Mouse (Mus musculus): ENCODE measurements around the gene Mib2. TPM values are rescaled to one million over a fixed set of nuclear protein-coding genes. Genes with fewer than 3 reads are reported as not detected.
"Not testable (repeated sequence)": the region's sequence is repeated elsewhere in the genome, so short reads cannot be mapped to it uniquely, and the experiment has no call there.

The Mib2 gene
- total RNA-seq (2015) (3.1 and 3.6 TPM in 2 replicates), total RNA-seq (2017) (19.7 and 24.5 TPM in 2 replicates)

DNA sequence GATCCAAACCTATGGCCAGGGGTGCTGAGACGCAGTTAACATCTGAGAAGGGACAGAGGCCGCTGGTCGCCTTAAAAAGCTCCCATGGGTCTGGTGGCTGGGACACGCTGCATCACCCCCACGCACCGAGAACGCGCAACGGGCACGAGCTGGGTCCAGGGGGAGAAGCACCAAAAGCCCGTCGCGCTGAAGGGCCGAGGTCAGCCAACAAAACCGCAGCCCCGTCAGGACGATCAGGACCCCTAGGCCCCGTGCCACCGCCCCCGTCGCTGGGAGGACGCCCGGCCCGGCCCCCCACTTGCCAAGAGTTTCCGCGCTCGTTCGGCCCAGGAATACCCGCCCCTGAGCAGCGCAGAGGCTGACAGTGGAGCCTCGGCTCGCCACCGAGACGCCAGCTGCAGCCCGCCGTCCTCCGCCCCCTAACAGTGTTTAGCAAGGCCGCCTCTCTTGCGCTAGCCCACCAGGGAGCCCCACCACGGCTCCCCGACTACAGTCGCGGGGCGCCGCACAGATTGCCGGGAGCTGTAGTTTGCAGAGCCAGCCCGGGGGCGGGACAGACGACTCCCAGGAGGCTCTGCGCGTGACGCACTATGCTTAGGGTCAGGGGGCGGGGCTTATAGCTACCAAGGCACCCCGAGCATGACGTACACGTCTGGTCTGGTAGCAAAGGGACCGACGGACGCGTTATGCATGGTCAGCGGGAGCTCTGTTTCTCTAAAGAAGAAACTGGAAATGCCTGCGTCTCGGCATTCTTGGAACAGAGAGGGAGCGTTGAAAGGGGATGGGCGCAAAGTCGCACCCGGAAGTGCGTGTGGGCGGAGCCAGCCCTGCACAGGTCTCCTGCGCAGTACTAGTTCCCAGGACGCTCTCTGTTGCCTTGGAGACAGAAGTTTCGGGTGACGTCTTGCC is at the start of gene Mib2:
Gene Mib2 (minus strand): TSS at position 510 of the 909 bp plus-strand sequence.
- ATAC-seq (replicated peaks; ENCODE audit: poor library complexity): peak; percentile 95

DNA sequence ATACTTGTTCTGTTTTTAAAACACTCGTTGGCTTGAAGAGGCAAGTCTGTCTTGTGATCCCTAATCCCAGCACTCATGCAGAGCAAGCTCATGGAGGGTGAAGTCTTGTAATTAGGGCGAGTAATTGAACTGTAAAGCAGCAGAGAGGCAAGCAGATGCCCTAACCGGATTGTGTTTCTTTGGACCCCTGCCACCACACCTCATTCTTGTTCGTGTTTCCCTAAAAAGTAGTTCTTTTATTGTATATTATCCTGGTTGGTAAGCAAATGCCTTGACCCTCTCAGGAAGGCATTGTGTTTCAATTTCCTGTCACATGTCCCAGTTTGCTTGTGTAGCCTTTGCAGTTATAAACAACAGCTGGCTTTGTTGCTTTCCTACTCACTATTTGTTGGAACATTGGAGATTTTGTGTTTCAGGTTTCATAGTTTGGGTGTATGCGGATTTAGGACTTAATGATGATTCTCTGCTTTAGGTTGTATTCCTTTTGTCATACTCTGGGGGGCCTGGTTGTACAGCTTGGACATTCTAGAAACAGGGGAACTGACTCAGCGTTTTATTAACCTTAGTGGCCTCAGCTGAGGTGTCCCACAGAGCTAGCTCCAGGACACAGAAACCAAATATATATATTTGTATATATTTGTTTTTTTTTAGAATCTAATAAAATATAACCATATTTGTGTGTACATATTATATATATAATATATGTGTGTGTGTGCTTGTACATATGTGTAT is 41.7 kb upstream of the Mib2 start:
- ATAC-seq (replicated peaks; ENCODE audit: poor library complexity): peak; percentile 37; the same call in 1 of the 2 replicates

DNA sequence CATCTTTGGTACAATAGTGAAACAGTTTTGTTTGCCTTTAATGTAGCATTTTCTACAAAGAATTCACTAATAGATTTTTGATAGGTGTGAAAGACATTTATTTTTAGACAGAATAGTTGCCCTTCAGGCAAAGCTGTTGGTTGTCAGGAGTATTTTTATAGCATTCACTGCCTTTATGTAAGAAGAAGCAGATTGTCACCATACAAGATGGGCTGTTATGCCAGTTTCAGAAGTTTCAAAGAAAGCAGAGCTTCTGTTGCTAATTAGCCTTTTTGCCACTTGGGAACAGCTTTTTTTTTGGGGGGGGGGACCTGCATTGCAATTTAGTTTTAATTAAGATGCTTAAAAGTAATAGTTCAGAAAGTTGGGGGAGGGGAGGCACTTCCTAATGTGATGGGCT is 40.0 kb upstream of the Mib2 start:
- no peak for ATAC-seq (replicated peaks; ENCODE audit: poor library complexity)

DNA sequence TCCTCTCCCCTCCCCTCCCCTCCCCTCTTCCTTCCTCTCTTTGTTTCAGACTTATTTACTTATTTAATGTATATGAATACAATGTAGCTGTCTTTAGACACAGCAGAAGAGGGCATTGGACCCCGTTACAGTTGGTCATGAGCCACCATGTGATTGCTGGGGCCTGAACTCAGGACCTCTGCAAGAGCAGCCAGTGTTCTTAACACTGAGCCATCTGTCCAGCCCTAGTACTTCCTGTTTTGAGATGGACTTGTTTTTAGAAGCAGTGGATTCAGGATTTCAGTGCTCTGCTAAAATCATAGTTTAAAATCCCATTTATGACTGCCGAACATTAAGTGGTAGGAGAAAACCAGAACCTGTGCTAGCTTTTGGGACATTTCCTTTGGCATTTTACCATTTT is 39.6 kb upstream of the Mib2 start:
- no peak for ATAC-seq (replicated peaks; ENCODE audit: poor library complexity)

DNA sequence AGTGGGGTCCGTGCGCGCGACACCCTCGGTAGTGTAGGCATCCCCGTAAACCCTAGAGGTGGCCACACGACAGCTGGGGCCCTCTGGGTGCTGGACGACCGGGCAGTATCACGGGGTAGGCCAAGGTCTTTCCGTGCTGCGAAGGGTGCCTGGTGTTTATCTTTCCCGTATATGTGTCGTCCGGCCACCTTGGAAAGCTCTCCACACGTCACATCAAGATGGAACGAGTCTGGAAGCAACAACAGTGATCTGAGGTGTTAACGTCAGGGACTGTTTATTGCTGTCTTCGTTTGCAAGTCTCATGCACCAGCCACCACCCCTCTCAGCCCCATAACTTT is 36.6 kb upstream of the Mib2 start:
- peak; percentile 38 for ATAC-seq (replicated peaks; ENCODE audit: poor library complexity)

DNA sequence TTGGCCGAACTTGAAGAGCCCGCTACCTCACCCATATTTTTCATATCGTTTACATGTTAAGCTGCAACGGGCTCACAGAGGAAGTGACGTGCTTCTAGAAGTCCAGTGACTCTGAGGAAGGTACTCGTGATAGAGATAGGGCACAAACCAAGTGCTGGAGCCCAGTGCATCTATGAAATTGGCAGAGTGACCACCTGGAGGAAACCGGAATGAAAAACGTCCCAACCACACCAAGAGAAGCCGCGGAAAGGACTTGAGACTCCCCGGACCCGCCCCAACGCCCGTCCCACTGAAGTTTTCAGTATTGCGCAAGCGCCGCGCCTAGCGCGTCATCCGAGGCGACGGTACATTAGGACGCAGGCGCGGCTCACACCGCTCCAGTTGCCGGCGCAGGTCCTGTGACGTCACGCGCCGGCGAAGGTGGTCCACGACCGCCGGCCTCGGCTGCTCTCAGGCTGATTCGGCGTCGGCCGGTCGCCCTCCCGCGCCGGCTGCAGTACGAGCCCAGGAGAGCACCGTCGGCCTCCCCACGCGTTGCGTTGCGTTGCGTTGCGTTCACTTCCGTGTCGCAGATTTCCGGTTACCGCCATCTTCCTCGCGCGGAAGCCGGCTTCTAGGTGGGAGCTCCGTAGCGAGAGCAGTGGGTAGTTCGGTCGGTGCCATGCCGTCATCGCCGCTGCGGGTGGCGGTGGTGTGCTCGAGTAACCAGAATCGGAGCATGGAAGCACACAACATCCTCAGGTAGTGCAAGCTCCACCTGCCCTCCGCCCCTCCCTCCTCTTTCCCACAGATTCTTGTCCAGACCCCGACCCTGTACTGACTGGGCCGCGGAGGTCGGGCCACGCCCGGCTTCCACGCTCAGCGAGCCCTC is 36.0 kb upstream of the Mib2 start, which contains the start of gene Ssu72:
Gene Ssu72 (plus strand): TSS at position 80 of the 871 bp plus-strand sequence.
- peak; percentile 79 for ATAC-seq (replicated peaks; ENCODE audit: poor library complexity)

DNA sequence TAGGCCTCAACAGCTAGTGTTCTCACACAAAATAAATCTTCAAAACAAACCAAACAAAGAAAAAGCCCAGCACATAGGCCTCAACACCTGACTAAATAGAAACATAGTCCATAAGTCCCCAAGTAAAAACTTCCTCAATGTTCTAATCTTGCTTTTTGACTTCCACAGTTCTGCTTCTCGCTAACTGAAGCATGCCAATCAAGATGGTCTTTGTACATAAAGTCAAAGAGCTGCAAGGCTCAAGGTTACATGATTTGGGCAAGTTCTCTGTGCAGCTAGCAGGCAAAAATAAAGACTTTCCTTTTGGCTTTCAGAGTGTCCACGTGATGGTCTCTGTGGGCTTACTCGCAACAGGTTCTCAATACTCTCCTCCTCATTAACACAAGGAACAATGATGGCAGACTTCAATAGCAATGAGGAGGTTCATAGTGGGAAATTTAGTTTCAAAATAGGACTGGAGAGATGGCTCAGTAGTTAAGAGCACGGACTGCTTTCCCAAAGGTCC is 34.5 kb upstream of the Mib2 start:
- ATAC-seq (replicated peaks; ENCODE audit: poor library complexity): no peak

DNA sequence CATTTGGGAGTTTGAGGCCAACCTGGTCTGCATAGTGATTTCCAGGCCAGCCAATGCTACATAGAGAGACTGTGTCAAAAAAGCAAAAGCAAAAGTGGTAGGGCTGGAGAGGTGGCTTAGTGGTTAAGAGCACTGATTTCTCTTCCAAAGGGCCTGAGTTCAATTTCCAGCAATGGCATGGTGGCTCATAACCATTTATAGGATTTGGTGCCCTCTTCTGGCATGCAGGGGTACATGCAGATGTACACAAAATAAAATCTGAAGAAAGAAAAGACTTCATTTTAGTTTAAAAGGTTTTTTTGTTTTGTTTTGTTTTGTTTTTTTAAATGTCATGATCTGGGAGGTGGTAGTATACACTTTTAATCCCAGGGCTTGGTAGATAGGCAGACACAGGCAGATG is 31.4 kb upstream of the Mib2 start:
- ATAC-seq (replicated peaks; ENCODE audit: poor library complexity): peak; percentile 33; the same call in 1 of the 2 replicates

DNA sequence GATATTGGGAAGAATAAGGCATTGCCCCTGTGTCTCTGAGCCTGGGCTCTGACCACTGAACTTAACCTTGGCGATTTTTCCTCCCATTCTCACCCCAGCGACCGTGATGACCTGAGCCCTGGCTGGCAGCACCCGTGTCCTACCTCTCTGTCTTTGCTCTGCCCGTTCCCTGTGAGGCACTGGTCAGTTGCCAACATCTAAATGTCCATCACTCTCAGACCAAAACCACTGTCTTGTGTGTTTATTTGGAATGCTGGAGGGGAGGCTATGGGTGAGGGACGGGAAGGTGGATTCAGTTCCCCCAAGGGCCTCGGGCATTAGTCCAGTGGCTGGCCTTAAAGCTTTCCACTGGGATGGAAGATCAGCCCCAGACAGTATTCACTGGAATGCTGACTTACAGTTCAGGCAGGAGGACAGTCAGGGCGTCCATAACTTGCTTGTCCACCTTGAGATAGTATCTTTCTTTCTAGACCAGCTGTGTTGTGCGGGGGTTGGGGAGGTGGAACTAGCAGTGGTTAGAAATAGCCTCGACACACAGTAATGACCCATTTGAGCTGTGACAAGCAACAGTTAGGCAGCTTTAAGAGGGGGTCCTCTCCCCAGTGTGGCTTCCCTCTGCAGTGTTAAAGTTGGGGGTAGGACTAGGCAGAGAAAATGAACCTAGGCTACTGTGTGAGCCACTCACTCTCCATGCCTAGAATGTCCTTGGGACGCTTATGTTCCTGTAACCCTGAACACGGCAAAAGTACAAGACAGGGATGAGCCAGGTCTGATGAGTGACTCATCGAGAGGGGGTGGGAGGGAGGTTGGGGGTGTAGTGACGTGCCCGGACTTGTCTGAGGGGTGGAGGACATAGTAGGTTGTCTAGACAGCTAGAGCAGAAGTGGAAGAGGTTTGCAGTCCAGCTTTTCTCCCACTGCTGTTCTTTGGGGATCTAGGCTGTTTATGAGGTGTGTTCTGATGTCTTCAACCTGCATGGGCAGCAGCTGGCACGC is 27.6 kb upstream of the Mib2 start:
- ATAC-seq (replicated peaks; ENCODE audit: poor library complexity): no peak

DNA sequence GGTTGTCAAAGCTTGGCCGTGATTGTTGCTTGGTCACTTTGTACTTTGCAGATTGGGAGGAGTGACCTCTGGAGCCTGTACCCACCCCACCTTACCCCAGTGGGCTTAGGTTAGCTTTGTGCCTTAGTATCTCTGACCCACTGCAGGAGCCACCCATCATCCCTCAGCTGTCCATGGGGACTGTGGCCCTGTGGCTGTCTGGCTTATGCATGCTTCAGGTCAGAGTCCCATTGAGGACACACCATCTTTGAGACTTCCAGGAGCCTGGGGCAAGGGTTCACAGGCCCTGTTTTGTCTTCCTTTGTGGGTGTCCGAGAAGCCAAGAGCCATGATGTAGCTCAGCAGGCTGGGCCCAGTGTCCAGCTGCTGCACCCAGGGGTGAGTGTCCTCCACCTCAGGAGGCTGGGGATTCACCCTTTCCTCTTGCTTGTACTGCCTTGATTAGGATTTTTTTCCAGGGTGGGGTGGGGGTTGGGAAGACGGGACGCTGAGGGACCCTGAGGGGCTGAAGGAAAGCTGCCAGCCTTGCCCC is 26.6 kb upstream of the Mib2 start:
- no peak for ATAC-seq (replicated peaks; ENCODE audit: poor library complexity)

DNA sequence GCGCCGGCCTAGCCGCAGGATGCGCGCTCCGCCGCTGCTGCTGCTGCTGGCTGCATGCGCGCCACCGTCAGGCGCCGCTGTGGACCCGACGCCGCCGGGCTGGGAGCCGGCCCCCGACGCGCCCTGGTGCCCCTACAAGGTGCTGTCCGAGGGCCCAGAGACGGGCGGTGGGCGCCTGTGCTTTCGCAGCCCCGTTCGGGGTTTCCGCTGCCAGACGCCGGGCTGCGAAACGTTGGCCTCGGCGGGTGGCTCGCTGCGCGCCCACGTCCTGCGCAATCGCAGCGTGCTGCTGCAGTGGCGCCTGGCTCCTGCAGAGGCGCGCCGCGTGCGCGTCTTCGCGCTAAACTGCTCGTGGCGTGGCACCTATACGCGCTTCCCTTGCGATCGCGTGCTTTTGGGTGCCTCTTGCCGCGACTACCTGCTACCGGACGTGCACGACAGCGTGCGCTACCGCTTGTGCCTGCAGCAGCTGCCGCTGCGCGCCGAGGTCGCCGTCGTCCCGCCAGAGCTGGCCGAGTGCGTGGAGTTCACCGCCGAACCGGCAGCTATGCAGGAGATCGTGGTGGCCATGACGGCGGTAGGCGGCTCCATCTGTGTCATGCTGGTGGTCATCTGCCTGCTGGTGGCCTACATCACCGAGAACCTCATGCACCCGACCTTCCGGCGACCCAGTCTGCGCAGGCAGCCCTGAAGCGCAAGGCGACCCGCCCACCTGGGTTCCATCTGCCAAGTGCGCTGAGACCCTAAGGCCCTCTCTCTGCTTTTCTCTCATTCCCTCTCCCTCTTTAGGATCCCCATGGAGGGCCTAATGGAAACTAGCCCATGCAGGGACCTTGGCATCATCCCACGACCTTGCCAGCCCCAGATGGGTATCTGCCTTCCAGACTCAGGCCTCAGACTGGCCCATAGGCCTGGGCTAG is 25.7 kb upstream of the Mib2 start:
- peak; percentile 76 for ATAC-seq (replicated peaks; ENCODE audit: poor library complexity)

DNA sequence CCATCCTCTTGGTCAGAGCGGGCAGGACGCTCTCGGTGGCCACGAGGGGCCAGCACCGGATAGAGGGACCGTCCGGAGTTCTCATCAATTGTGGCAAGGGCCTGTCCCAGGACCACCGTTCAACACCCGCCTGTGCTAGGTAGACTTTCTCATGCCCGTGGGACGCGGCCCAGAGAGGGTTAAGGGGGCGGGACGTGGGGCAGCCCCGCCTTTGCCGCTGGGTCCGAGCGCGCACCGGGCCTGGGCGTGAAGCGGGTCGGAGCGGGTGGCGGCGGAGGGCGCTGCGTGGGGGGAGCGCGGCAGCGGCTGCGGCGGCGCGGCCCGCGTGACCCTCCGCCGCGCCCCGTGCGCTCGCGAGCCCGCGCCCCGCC is 25.1 kb upstream of the Mib2 start, which contains the start of gene Fndc10:
Gene Fndc10 (plus strand): TSS at position 232 of the 371 bp plus-strand sequence.
- peak; percentile 44; the same call in 1 of the 2 replicates for ATAC-seq (replicated peaks; ENCODE audit: poor library complexity)

DNA sequence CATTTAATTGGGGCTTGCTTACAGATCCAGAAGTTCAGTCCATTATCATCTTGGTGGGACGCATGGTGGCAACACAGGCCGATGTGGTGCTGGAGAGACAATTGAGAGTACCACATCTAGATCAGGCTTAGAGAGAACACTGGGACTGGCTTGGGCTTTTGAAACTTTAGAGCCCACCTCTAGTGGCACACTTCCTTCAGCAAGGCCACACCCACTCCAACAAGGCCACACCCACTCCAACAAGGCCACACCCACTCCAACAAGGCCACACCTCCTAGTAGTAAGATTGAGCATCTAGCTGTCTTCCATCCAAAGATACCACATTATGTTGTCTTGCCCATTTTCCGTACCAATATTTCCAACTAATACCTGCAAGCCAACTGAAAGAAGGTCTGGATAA is 23.4 kb upstream of the Mib2 start:
- peak; percentile 26; the same call in 1 of the 2 replicates for ATAC-seq (replicated peaks; ENCODE audit: poor library complexity)

DNA sequence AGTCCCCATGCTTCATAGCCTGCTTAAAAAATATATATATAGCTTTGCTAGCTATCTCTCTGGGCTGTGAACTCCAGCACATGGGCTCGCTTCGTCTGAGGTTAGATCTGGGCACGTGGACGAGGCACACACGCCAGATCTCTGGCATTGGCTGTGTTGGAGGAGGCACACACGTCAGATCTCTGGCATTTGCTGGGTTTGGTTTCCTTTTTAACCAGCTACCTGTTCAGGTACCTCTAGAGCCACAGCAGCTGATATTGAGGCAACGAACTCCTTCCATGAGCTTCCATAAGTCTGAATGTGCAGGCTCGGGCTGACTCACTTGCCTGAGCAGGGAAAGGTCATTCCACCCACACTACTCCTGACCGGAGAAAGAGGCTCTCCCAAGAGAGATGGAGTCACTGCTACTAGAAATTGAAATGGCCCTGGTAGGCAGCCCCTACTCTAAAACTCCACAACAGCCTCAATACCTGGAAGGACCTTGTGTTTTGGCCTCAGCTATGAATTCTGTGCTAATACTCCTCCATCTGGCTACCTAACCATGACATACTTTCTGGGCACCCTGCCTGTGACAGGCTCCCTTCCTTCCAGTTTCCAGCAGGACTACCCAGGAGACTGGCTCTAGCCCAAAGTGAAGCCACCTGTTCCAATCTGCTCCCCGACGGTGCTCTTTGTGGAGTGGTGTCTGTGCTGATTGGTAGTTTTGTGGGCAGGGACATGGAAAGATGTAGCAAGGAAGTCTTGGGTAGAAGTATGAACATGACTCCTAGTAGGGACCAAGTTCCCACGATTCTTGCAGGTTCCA is 21.8 kb upstream of the Mib2 start:
- no peak for ATAC-seq (replicated peaks; ENCODE audit: poor library complexity)

DNA sequence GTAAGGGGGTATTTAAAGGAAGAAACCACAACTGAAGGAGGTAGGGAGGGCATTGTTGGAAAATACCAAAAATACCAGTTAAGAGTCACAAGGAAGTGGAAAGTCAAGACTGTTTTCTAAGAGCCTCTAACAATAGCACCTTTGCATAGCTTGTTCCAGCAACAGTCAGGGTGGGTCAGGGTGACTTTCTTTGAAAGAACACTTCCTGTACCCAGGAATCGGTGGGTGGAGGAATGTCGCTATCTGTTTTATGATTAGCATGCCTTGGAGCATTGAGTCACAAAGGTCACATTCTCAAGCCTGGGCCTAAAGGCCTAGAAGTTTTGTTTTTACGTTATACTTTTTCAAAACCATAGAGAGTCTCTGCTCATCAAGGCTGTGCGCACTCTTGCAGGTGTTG is 18.8 kb upstream of the Mib2 start:
- ATAC-seq (replicated peaks; ENCODE audit: poor library complexity): not testable (repeated sequence)

DNA sequence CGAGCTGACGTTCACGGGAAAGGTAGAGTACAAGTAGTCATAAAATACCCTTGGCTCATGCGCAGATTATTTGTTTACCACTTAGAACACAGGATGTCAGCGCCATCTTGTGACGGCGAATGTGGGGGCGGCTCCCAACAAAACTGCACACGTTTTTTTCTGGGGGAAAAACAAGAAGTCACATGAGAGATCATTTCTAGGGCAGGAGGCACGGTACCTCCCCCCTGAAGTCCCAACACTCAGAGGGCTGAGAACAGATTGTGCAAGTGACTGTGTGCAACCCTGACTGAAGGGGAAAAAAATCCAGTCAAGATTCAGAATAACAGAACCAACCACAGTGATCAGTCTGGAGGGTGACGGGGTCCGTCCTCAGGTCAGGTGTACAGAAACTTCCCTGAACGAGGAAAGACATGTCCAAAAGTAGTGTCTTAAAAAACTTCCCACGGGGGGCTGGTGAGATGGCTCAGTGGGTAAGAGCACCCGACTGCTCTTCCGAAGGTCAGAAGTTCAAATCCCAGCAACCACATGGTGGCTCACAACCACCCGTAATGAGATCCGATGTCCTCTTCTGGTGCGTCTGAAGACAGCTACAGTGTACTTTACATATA is 14.8 kb upstream of the Mib2 start:
- 0 out of 2 replicates have a peak, but pooled peaks have one; percentile 23 for ATAC-seq (replicated peaks; ENCODE audit: poor library complexity)

DNA sequence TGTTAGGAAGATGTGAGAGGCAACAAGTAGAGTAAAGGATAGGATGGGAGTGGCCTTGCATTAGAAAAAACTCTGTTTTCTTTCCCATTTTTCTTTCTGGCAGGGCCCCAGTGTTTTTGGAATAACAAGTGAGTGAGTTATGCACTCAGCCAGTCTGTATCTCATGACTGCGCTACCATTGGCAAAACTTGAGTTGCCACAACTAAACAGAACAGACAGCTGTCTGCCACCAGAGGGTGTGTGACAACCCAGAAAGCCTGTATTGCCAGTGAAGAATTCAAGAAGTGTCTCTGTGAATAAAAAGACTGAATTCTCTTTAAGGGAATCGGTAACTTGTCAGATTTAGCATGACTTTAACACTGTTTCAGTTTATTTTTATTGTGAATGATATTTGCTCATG is 7.0 kb upstream of the Mib2 start:
- ATAC-seq (replicated peaks; ENCODE audit: poor library complexity): peak; percentile 82

Measured in megakaryocyte progenitor cell, adult 5-6 weeks (primary cell).